Mouse (Mus musculus) midbrain, embryonic 14.5 days (tissue): ENCODE measurements at regions not wholly inside any gene's neighbourhood (a gene's known extent, or its start where the extent isn't known, plus 50 kb on each side); places are given as distances from the start of the nearest gene placed in this dataset.
A peak's percentile ranks its signal among the peaks of the same experiment; 100 is the strongest.

Experiments
- ATAC-seq: fragments of 200-750 bp; cut with Nextera tagmentation; 2 replicates; pipeline ENCODE4 v1.8.0; 2017; ENCODE audit warnings: moderate number of reproducible peaks, moderate library complexity; ENCODE audit not compliant: low FRiP score, low TSS enrichment
- DNase-seq: peaks from one replicate; pipeline ENCODE4 v3.0.0-alpha.2; 2015
- H3K27ac ChIP-seq: fragments of 300-500 bp; sonication (generic); replicated peaks from 2 replicates; pipeline ENCODE4 v1.5.1; 2014; ENCODE audit warnings: mild to moderate bottlenecking, low read depth, low read length, moderate library complexity
- H3K27me3 ChIP-seq: fragments of 300-500 bp; sonication (generic); 2 replicates; pipeline ENCODE4 v1.6.1; 2014; ENCODE audit warnings: low read length, control low read depth, mixed read lengths; ENCODE audit not compliant: control insufficient read depth, insufficient read depth
- H3K36me3 ChIP-seq: fragments of 300-500 bp; sonication (generic); 2 replicates; pipeline ENCODE4 v1.6.1; 2014; ENCODE audit warnings: low read length, control low read depth; ENCODE audit not compliant: control insufficient read depth, insufficient read depth
- H3K4me1 ChIP-seq: fragments of 300-500 bp; sonication (generic); 2 replicates; pipeline ENCODE4 v1.6.1; 2014; ENCODE audit warnings: mild to moderate bottlenecking, antibody characterized with exemption, low read length, control low read depth; ENCODE audit not compliant: control insufficient read depth, insufficient read depth
- H3K4me2 ChIP-seq: fragments of 300-500 bp; sonication (generic); 2 replicates; pipeline ENCODE4 v1.6.1; 2014; ENCODE audit warnings: mild to moderate bottlenecking, low read length, moderate library complexity
- H3K4me3 ChIP-seq: fragments of 300-500 bp; sonication (generic); replicated peaks from 2 replicates; pipeline ENCODE4 v1.5.1; 2014; ENCODE audit warnings: low read depth, low read length
- H3K9ac ChIP-seq: fragments of 300-500 bp; sonication (generic); replicated peaks from 2 replicates; pipeline ENCODE4 v1.6.1; 2014; ENCODE audit warnings: mild to moderate bottlenecking, low read length, moderate library complexity
- H3K9me3 ChIP-seq: fragments of 300-500 bp; sonication (generic); 2 replicates; pipeline ENCODE4 v1.6.1; 2016; ENCODE audit warnings: low read length, control low read depth, mixed read lengths; ENCODE audit not compliant: control insufficient read depth
- WGBS: fragments of 180-500 bp; shearing (Covaris S2); extraction: QIAGEN DNeasy Blood & Tissue Kit; methylation state at CpG from one replicate; pipeline ENCODE4 v1.1.7; 2014; 5-methylcytosine and 5-hydroxymethylcytosine counted together

- no peaks in the 10 kb centered on the region for H3K36me3 ChIP-seq
- no peak overlapping the region for H3K4me3 ChIP-seq
- H3K9me3 ChIP-seq: no peaks in the 10 kb centered on the region
- DNase-seq (peak; percentile 10), ATAC-seq (no peak)
- WGBS: 73% methylated on average over 9 of the region's 9 CpGs
- H3K9ac ChIP-seq: no peak overlapping the region
- no peaks in the 10 kb centered on the region for H3K4me1 ChIP-seq
- no peaks in the 10 kb centered on the region for H3K27me3 ChIP-seq
- no peak overlapping the region for H3K27ac ChIP-seq
- H3K4me2 ChIP-seq: no peak overlapping the region
These were observed 168.9 kb upstream of the Nr5a2 start for GRCm38 (mm10) chr1:137129116-137129515.

- H3K27me3 ChIP-seq: no peaks in the 10 kb centered on the region
- H3K4me2 ChIP-seq: no peak overlapping the region
- H3K27ac ChIP-seq: no peak overlapping the region
- DNase-seq (no peak), ATAC-seq (no peak)
- no peaks in the 10 kb centered on the region for H3K36me3 ChIP-seq
- no peaks in the 10 kb centered on the region for H3K9me3 ChIP-seq
- H3K4me3 ChIP-seq: no peak overlapping the region
- H3K9ac ChIP-seq: no peak overlapping the region
- 0 out of 2 replicates have a peak, but pooled peaks cover 4% of the 10 kb centered on the region for H3K4me1 ChIP-seq
- 83% methylated on average over 3 of the region's 3 CpGs for WGBS
These were observed 157.6 kb upstream of the Nr5a2 start for GRCm38 (mm10) chr1:137117866-137118265.

GRCm38 (mm10) chr1:137106444-137106843, 146.2 kb upstream of the Nr5a2 start:
- ATAC-seq (no peak), DNase-seq (no peak)
- Histone ChIP-seq H3K4me2 (no peak overlapping the region), H3K9me3 (no peaks in the 10 kb centered on the region), H3K4me1 (no peaks in the 10 kb centered on the region), H3K4me3 (no peak overlapping the region), H3K36me3 (no peaks in the 10 kb centered on the region), H3K27ac (no peak overlapping the region), H3K27me3 (no peaks in the 10 kb centered on the region), H3K9ac (no peak overlapping the region)
- 85% methylated on average over 2 of the region's 2 CpGs for WGBS

GRCm38 (mm10) chr1:137091762-137092161, 131.5 kb upstream of the Nr5a2 start:
- H3K4me3 ChIP-seq: no peak overlapping the region
- WGBS: 2% methylated on average over 9 of the region's 9 CpGs
- peak; percentile 81 for DNase-seq
- no peaks in the 10 kb centered on the region for H3K36me3 ChIP-seq
- H3K9me3 ChIP-seq: no peaks in the 10 kb centered on the region
- no peaks in the 10 kb centered on the region for H3K27me3 ChIP-seq
- H3K4me2 ChIP-seq: peak overlapping the region; percentile 18
- ATAC-seq: no peak
- H3K27ac ChIP-seq: no peak overlapping the region
- H3K4me1 ChIP-seq: peaks cover 6% of the 10 kb centered on the region; the same call in 1 of the 2 replicates
- no peak overlapping the region for H3K9ac ChIP-seq

GRCm38 (mm10) chr1:137088148-137088547, 127.9 kb upstream of the Nr5a2 start:
- Histone ChIP-seq H3K9ac (no peak overlapping the region), H3K4me1 (peaks cover 6% of the 10 kb centered on the region; the same call in 1 of the 2 replicates), H3K4me2 (no peak overlapping the region), H3K27ac (no peak overlapping the region), H3K4me3 (no peak overlapping the region), H3K9me3 (no peaks in the 10 kb centered on the region), H3K27me3 (no peaks in the 10 kb centered on the region), H3K36me3 (no peaks in the 10 kb centered on the region)
- no peak for DNase-seq
- no peak for ATAC-seq
- 86% methylated on average over 10 of the region's 10 CpGs for WGBS

GRCm38 (mm10) chr1:137086766-137087165, 126.5 kb upstream of the Nr5a2 start:
- H3K4me3 ChIP-seq: no peak overlapping the region
- ATAC-seq (no peak), DNase-seq (no peak)
- no peaks in the 10 kb centered on the region for H3K9me3 ChIP-seq
- no peak overlapping the region for H3K9ac ChIP-seq
- no peaks in the 10 kb centered on the region for H3K36me3 ChIP-seq
- 88% methylated on average over 3 of the region's 3 CpGs for WGBS
- no peaks in the 10 kb centered on the region for H3K27me3 ChIP-seq
- H3K4me2 ChIP-seq: no peak overlapping the region
- H3K27ac ChIP-seq: no peak overlapping the region
- peaks cover 5% of the 10 kb centered on the region; the same call in 1 of the 2 replicates for H3K4me1 ChIP-seq

- H3K36me3 ChIP-seq: no peaks in the 10 kb centered on the region
- 88% methylated on average over 1 of the region's 1 CpGs for WGBS
These were observed 123.3 kb upstream of the Nr5a2 start for GRCm38 (mm10) chr1:137083500-137083899.

GRCm38 (mm10) chr1:137079401-137080003, 119.3 kb upstream of the Nr5a2 start:
- Histone ChIP-seq H3K4me3 (no peak overlapping the region), H3K36me3 (no peaks in the 10 kb centered on the region), H3K27me3 (no peaks in the 10 kb centered on the region), H3K9me3 (no peaks in the 10 kb centered on the region), H3K4me1 (no peaks in the 10 kb centered on the region), H3K27ac (no peak overlapping the region), H3K4me2 (no peak overlapping the region), H3K9ac (no peak overlapping the region)
- ATAC-seq: no peak
- DNase-seq: no peak
- WGBS: 89% methylated on average over 11 of the region's 11 CpGs

More at GRCm38 (mm10) chr1:137083500-137083899, 123.3 kb upstream of the Nr5a2 start:
- Histone ChIP-seq H3K9ac (no peak overlapping the region), H3K4me2 (no peak overlapping the region), H3K4me3 (no peak overlapping the region), H3K4me1 (no peaks in the 10 kb centered on the region), H3K9me3 (no peaks in the 10 kb centered on the region), H3K27me3 (no peaks in the 10 kb centered on the region), H3K27ac (no peak overlapping the region)
- DNase-seq (peak; percentile 7), ATAC-seq (no peak)

- no peaks in the 10 kb centered on the region for H3K4me1 ChIP-seq
- peak overlapping the region; percentile 28; the same call in 1 of the 2 replicates for H3K4me2 ChIP-seq
- H3K9me3 ChIP-seq: no peaks in the 10 kb centered on the region
- H3K9ac ChIP-seq: no peak overlapping the region
- H3K27ac ChIP-seq: no peak overlapping the region
- ATAC-seq (no peak), DNase-seq (peak; percentile 77)
- no peaks in the 10 kb centered on the region for H3K36me3 ChIP-seq
- WGBS: 53% methylated on average over 9 of the region's 9 CpGs
- H3K4me3 ChIP-seq: no peak overlapping the region
- no peaks in the 10 kb centered on the region for H3K27me3 ChIP-seq
These were observed 114.5 kb upstream of the Nr5a2 start for GRCm38 (mm10) chr1:137074787-137075186.
